Mouse (Mus musculus): ENCODE measurements at regions not wholly inside any gene's neighbourhood (a gene's known extent, or its start where the extent isn't known, plus 50 kb on each side); places are given as distances from the start of the nearest gene placed in this dataset.

DNA sequence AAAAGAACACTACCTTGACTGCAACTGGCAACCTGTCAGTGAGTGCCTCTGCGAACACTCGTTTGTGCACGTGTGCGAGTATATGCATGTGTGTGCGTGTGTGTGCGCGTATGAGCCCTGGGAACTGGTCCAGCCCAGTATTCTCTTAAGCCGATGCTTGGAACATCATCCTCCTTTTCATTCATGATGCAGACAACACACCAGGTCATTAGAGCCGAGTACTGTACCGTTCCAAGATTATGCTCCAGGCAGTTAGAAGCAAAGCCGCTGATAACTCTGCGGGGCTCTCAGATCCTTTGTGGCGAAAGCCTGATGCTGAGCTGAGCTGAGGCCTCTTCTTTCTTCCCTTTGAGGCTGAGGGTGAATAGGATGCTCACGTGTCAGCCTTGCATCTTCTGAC lies 61.8 kb upstream of the Gm21915 start:
- no peak overlapping the region for H3K4me3 ChIP-seq (ENCODE audit: insufficient read depth in 1 of 2, low read depth in 1 of 2, low read length in 2 of 2, poor library complexity in 1 of 2, severe bottlenecking in 1 of 2)
- TF ChIP-seq CHD2 (IDR thresholded peaks at IDR 0.05; ENCODE audit: low read depth, low read length) (no peak), MAFK (IDR thresholded peaks at IDR 0.05; ENCODE audit: insufficient read depth, low read depth, low read length) (no peak), HCFC1 (IDR thresholded peaks at IDR 0.05; ENCODE audit: borderline replicate concordance, insufficient read depth, low read length) (no peak), ZC3H11A (IDR thresholded peaks at IDR 0.05; ENCODE audit: borderline replicate concordance, low read depth, low read length) (no peak), ZNF384 (IDR thresholded peaks at IDR 0.05; ENCODE audit: low read depth, low read length) (no peak)
- in situ Hi-C loops (cut with MboI; ENCODE audit: low sequenced_read_pairs in 2 of 2, unreplicated experiment in 2 of 2), result no loop called here
- H3K9ac ChIP-seq (ENCODE audit: insufficient read depth, low read depth, low read length, poor library complexity, severe bottlenecking), result no peak overlapping the region
- H3K9me3 ChIP-seq (ENCODE audit: control insufficient read depth, insufficient read depth, low read depth, low read length), result no peaks in the 10 kb centered on the region
- no peak overlapping the region for H3K27ac ChIP-seq (ENCODE audit: insufficient read depth, low read depth, low read length, poor library complexity, severe bottlenecking)
- DNase-seq (ENCODE audit: low read depth, low spot score), result no peak
- no peaks in the 10 kb centered on the region for H3K36me3 ChIP-seq (ENCODE audit: control insufficient read depth, insufficient read depth, low read length, poor library complexity, severe bottlenecking)
- no peaks in the 10 kb centered on the region for H3K4me1 ChIP-seq (ENCODE audit: control insufficient read depth in 2 of 2, insufficient read depth in 2 of 2, low read length in 2 of 2, poor library complexity in 1 of 2)

DNA sequence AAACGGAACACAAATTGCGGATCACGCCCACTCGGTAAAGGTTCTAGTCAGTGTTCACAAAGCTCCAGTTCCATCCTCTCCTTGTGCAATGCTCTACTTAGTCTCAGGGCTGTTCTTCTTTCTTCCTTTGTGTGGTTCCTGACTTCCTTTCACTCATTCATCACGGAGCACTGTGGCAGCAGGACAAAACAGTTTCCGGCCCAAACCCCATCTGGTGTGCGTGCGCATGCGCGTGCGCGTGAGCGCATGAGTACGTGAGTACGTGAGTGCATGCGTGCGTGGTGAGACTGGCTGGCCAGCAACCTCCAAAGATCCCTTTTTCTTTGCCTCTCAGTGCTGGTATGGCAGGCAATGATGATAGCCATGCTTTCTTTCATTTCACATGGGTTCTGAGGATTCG lies 62.5 kb upstream of the Gm21915 start:
- Histone ChIP-seq H3K36me3 (ENCODE audit: control insufficient read depth, insufficient read depth, low read length, poor library complexity, severe bottlenecking) (no peaks in the 10 kb centered on the region), H3K9me3 (ENCODE audit: control insufficient read depth, insufficient read depth, low read depth, low read length) (no peaks in the 10 kb centered on the region), H3K27ac (ENCODE audit: insufficient read depth, low read depth, low read length, poor library complexity, severe bottlenecking) (no peak overlapping the region), H3K4me3 (ENCODE audit: insufficient read depth in 1 of 2, low read depth in 1 of 2, low read length in 2 of 2, poor library complexity in 1 of 2, severe bottlenecking in 1 of 2) (no peak overlapping the region), H3K4me1 (ENCODE audit: control insufficient read depth in 2 of 2, insufficient read depth in 2 of 2, low read length in 2 of 2, poor library complexity in 1 of 2) (no peaks in the 10 kb centered on the region), H3K9ac (ENCODE audit: insufficient read depth, low read depth, low read length, poor library complexity, severe bottlenecking) (no peak overlapping the region)
- in situ Hi-C loops (cut with MboI; ENCODE audit: low sequenced_read_pairs in 2 of 2, unreplicated experiment in 2 of 2), result no loop called here
- no peak for DNase-seq (ENCODE audit: low read depth, low spot score)
- TF ChIP-seq ZNF384 (IDR thresholded peaks at IDR 0.05; ENCODE audit: low read depth, low read length) (no peak), MAFK (IDR thresholded peaks at IDR 0.05; ENCODE audit: insufficient read depth, low read depth, low read length) (no peak), CHD2 (IDR thresholded peaks at IDR 0.05; ENCODE audit: low read depth, low read length) (no peak), HCFC1 (IDR thresholded peaks at IDR 0.05; ENCODE audit: borderline replicate concordance, insufficient read depth, low read length) (no peak), ZC3H11A (IDR thresholded peaks at IDR 0.05; ENCODE audit: borderline replicate concordance, low read depth, low read length) (no peak)

DNA sequence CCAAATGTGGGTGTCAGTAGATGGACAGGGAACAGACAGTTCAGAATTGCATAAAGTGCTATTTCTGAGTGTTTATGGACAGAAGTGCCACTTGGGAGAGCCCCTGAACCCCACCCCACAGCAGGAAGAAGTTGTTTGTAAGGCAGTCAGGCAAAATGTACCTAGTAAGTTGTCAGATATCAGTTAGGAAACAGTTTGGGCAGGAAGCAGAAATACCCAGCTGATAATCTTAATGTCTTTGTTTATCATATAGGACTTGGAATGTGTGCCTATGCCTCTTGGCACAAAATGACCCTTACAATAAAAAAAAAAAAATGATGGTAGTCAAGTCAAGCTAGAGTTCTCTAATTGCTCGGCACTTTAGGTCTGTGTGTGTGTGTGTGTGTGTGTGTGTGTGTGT lies 66.9 kb upstream of the Gm21915 start:
- in situ Hi-C loops (cut with MboI; ENCODE audit: low sequenced_read_pairs in 2 of 2, unreplicated experiment in 2 of 2), result no loop called here

DNA sequence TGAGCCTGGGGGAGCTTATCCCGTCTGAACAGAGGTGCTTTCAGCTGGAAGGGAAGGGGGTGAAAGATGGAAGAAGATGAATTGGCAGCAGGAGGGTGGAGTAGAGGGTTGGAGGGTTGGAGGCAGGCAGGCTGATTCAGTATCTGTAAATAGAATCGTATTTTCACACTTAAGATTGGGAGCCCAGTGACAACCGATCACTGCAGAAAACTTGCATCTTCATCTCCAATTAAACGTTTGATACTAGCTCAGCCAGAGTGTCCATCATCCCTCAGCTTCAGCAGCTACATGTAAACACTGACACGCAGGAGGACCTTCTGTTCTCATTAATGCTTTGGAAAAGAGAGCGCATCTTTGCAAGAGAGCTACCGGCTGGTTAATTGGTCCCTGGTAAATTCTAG lies 67.2 kb upstream of the Gramd1b start:
- in situ Hi-C loops (cut with MboI; ENCODE audit: low sequenced_read_pairs in 2 of 2, unreplicated experiment in 2 of 2), result no loop called here
- Histone ChIP-seq H3K27ac (ENCODE audit: insufficient read depth, low read depth, low read length, poor library complexity, severe bottlenecking) (no peak overlapping the region), H3K4me3 (ENCODE audit: insufficient read depth in 1 of 2, low read depth in 1 of 2, low read length in 2 of 2, poor library complexity in 1 of 2, severe bottlenecking in 1 of 2) (no peak overlapping the region), H3K9ac (ENCODE audit: insufficient read depth, low read depth, low read length, poor library complexity, severe bottlenecking) (no peak overlapping the region), H3K36me3 (ENCODE audit: control insufficient read depth, insufficient read depth, low read length, poor library complexity, severe bottlenecking) (no peaks in the 10 kb centered on the region), H3K9me3 (ENCODE audit: control insufficient read depth, insufficient read depth, low read depth, low read length) (no peaks in the 10 kb centered on the region), H3K4me1 (ENCODE audit: control insufficient read depth in 2 of 2, insufficient read depth in 2 of 2, low read length in 2 of 2, poor library complexity in 1 of 2) (no peaks in the 10 kb centered on the region)
- DNase-seq (ENCODE audit: low read depth, low spot score), result no peak
- no peak for TF ChIP-seq ZC3H11A (IDR thresholded peaks at IDR 0.05; ENCODE audit: borderline replicate concordance, low read depth, low read length)

More for the DNA sequence above, 66.9 kb upstream of the Gm21915 start:
- H3K9me3 ChIP-seq (ENCODE audit: control insufficient read depth, insufficient read depth, low read depth, low read length), result no peaks in the 10 kb centered on the region
- no peak overlapping the region for H3K9ac ChIP-seq (ENCODE audit: insufficient read depth, low read depth, low read length, poor library complexity, severe bottlenecking)
- no peak overlapping the region for H3K27ac ChIP-seq (ENCODE audit: insufficient read depth, low read depth, low read length, poor library complexity, severe bottlenecking)
- no peaks in the 10 kb centered on the region for H3K4me1 ChIP-seq (ENCODE audit: control insufficient read depth in 2 of 2, insufficient read depth in 2 of 2, low read length in 2 of 2, poor library complexity in 1 of 2)
- DNase-seq (ENCODE audit: low read depth, low spot score), result no peak
- TF ChIP-seq ZNF384 (IDR thresholded peaks at IDR 0.05; ENCODE audit: low read depth, low read length), result no peak
- H3K36me3 ChIP-seq (ENCODE audit: control insufficient read depth, insufficient read depth, low read length, poor library complexity, severe bottlenecking), result no peaks in the 10 kb centered on the region
- no peak overlapping the region for H3K4me3 ChIP-seq (ENCODE audit: insufficient read depth in 1 of 2, low read depth in 1 of 2, low read length in 2 of 2, poor library complexity in 1 of 2, severe bottlenecking in 1 of 2)

DNA sequence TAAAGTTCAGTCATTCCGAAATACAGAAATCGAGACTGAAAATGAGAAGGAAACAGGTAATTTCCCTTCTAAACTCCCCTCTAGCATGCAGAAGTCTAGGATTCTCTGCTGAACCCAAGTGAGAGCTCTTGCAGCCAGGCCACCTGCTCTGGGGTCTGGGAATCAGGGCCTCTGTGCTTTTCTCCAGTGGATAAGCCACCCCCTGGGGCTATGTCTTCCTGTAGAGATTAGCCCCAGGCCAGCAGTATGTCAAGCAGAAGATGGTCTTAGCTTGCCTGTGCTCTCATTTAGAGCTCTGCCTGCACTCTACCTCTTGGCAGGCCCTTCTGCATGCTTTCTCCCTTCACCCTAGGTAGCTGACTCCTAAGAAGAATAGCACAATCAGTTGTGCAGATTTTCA lies 56.2 kb upstream of the Gramd1b start:
- H3K9ac ChIP-seq (ENCODE audit: insufficient read depth, low read depth, low read length, poor library complexity, severe bottlenecking), result no peak overlapping the region
- DNase-seq (ENCODE audit: low read depth, low spot score), result no peak
- H3K36me3 ChIP-seq (ENCODE audit: control insufficient read depth, insufficient read depth, low read length, poor library complexity, severe bottlenecking), result no peaks in the 10 kb centered on the region
- no peak overlapping the region for H3K27ac ChIP-seq (ENCODE audit: insufficient read depth, low read depth, low read length, poor library complexity, severe bottlenecking)
- no peaks in the 10 kb centered on the region for H3K4me1 ChIP-seq (ENCODE audit: control insufficient read depth in 2 of 2, insufficient read depth in 2 of 2, low read length in 2 of 2, poor library complexity in 1 of 2)
- in situ Hi-C loops (cut with MboI; ENCODE audit: low sequenced_read_pairs in 2 of 2, unreplicated experiment in 2 of 2), result no loop called here
- no peak overlapping the region for H3K4me3 ChIP-seq (ENCODE audit: insufficient read depth in 1 of 2, low read depth in 1 of 2, low read length in 2 of 2, poor library complexity in 1 of 2, severe bottlenecking in 1 of 2)
- TF ChIP-seq ZNF384 (IDR thresholded peaks at IDR 0.05; ENCODE audit: low read depth, low read length) (no peak), CHD2 (IDR thresholded peaks at IDR 0.05; ENCODE audit: low read depth, low read length) (no peak), HCFC1 (IDR thresholded peaks at IDR 0.05; ENCODE audit: borderline replicate concordance, insufficient read depth, low read length) (no peak), MAFK (IDR thresholded peaks at IDR 0.05; ENCODE audit: insufficient read depth, low read depth, low read length) (no peak), ZC3H11A (IDR thresholded peaks at IDR 0.05; ENCODE audit: borderline replicate concordance, low read depth, low read length) (no peak)
- H3K9me3 ChIP-seq (ENCODE audit: control insufficient read depth, insufficient read depth, low read depth, low read length), result no peaks in the 10 kb centered on the region
